Mouse (Mus musculus) limb, embryonic 13.5 days (tissue): ENCODE results near the gene A4galt. TPM values are rescaled to one million over a fixed set of nuclear protein-coding genes. Genes with fewer than 3 reads are reported as not detected.

Source experiments
- ATAC-seq: fragments of 200-750 bp; cut with Nextera tagmentation; 2 replicates; pipeline ENCODE4 v1.8.0; 2017; ENCODE audit warnings: low read depth, moderate number of reproducible peaks, moderate TSS enrichment; ENCODE audit not compliant: low FRiP score
- H3K27ac ChIP-seq: fragments of 300-500 bp; sonication (generic); 2 replicates; pipeline ENCODE4 v1.5.1; 2015; ENCODE audit warnings: inconsistent platforms, mild to moderate bottlenecking, moderate library complexity
- H3K27me3 ChIP-seq: fragments of 300-500 bp; sonication (generic); 2 replicates; pipeline ENCODE4 v1.6.1; 2015; ENCODE audit warnings: mild to moderate bottlenecking, inconsistent platforms
- H3K36me3 ChIP-seq: fragments of 300-500 bp; sonication (generic); 2 replicates; pipeline ENCODE4 v1.6.1; 2015; ENCODE audit warnings: inconsistent platforms, mild to moderate bottlenecking, moderate library complexity
- H3K4me1 ChIP-seq: fragments of 300-500 bp; sonication (generic); 2 replicates; pipeline ENCODE4 v1.6.1; 2015; ENCODE audit warnings: inconsistent platforms
- H3K4me2 ChIP-seq: fragments of 300-500 bp; sonication (generic); replicated peaks from 2 replicates; pipeline ENCODE4 v1.6.1; 2015; ENCODE audit warnings: inconsistent platforms, mild to moderate bottlenecking, moderate library complexity
- H3K4me3 ChIP-seq: fragments of 300-500 bp; sonication (generic); 2 replicates; pipeline ENCODE4 v1.5.1; 2015; ENCODE audit warnings: moderate library complexity, mild to moderate bottlenecking, inconsistent platforms
- H3K9ac ChIP-seq: fragments of 300-500 bp; sonication (generic); 2 replicates; pipeline ENCODE4 v1.6.1; 2015; ENCODE audit warnings: mild to moderate bottlenecking, inconsistent platforms
- H3K9me3 ChIP-seq: fragments of 300-500 bp; sonication (generic); 2 replicates; pipeline ENCODE4 v1.6.1; 2016; ENCODE audit warnings: inconsistent platforms
- WGBS: fragments of 180-500 bp; shearing (Covaris S2); methylation state at CpG from one replicate; pipeline ENCODE4 v1.1.7; 2015; 5-methylcytosine and 5-hydroxymethylcytosine counted together
- polyA plus RNA-seq: library from polyadenylated mRNA; unstranded; fragments of >200 nt; fragmentation: Nextera tagmentation; extraction: Ambion mirVana; gene quantifications from 2 replicates; pipeline ENCODE4 v1.2.1, GENCODE M21; 2015

The A4galt gene
- polyA plus RNA-seq, 1 experiment from 2014 or later: 1.0 TPM

- H3K9me3 ChIP-seq: peaks cover 4% of the 10 kb centered on the region; the same call in 1 of the 2 replicates
- 65% methylated on average over 9 of the region's 9 CpGs for WGBS
- H3K4me3 ChIP-seq: no peak overlapping the region
- H3K4me2 ChIP-seq: no peak overlapping the region
- no peak overlapping the region for H3K9ac ChIP-seq
- no peak overlapping the region for H3K27ac ChIP-seq
- no peaks in the 10 kb centered on the region for H3K36me3 ChIP-seq
- ATAC-seq: no peak
- H3K27me3 ChIP-seq: no peaks in the 10 kb centered on the region
- H3K4me1 ChIP-seq: peaks cover 41% of the 10 kb centered on the region
Observed at GRCm38 (mm10) chr15:83220368-83221013, 31.1 kb downstream of the A4galt start.

GRCm38 (mm10) chr15:83215322-83216216 is 36.0 kb downstream of the A4galt start:
- Histone ChIP-seq H3K9ac (no peak overlapping the region), H3K27ac (peak overlapping the region; percentile 92), H3K4me3 (no peak overlapping the region), H3K4me2 (peak overlapping the region; percentile 31), H3K4me1 (peaks cover 16% of the 10 kb centered on the region), H3K27me3 (no peaks in the 10 kb centered on the region), H3K9me3 (peaks cover 4% of the 10 kb centered on the region; the same call in 1 of the 2 replicates), H3K36me3 (no peaks in the 10 kb centered on the region)
- peak; percentile 88 for ATAC-seq
- WGBS: 25% methylated on average over 5 of the region's 5 CpGs

DNA sequence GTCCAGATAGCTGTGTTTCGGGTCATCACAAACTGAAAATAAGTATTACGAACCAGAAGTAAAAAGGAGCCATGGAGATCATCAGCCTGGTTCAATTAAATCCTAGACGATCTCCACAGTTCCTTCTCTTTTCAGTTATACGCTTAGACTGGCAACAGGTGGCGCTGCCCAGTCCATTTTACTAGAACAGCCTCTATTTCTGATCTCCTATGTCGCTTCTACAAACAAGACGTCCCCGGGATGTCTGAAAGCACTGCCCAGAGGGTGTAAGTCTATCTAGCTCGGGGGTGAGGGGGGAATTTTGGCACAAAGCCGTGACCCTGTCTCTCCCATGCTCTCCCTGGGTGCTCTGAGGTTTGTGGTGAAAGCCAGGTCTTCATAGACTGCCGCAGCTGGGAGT is 41.3 kb downstream of the A4galt start:
- Histone ChIP-seq H3K9me3 (no peaks in the 10 kb centered on the region), H3K9ac (peak overlapping the region; percentile 55), H3K4me2 (peak overlapping the region; percentile 68), H3K4me1 (peaks cover 23% of the 10 kb centered on the region), H3K4me3 (peak overlapping the region; percentile 38), H3K36me3 (no peaks in the 10 kb centered on the region), H3K27ac (no peak overlapping the region), H3K27me3 (no peaks in the 10 kb centered on the region)
- WGBS: 20% methylated on average over 11 of the region's 11 CpGs
- ATAC-seq: no peak

GRCm38 (mm10) chr15:83209719-83210118 is 41.9 kb downstream of the A4galt start:
- no peaks in the 10 kb centered on the region for H3K27me3 ChIP-seq

DNA sequence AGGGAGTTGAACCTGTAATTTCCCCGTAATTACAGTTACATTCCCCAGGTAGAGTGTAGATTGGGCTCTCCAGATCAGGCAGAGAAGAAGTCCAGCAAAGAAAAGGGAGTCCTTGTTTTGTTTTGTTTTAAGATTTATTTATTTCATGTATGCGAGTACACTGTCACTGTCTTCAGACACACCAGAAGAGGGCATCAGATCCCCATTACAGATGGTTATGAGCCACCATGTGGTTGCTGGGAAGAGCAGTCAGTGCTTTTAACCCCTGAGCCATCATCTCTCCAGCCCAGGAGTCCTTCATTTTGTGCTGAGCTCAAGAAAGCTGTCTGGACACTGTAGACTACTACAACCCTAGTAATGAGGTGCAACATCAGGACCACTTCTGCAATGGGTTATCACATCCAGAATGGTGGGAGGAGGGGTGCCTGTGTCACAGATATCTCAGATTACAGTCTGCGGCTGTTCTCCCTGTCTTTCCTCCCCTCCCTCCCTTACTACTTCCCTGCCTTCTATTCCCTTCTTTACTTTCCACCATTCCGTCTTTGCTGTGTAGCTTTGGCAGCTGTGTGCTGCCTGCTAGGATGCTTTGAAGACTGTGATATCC is 42.4 kb downstream of the A4galt start:
- Histone ChIP-seq H3K27me3 (no peaks in the 10 kb centered on the region), H3K9me3 (no peaks in the 10 kb centered on the region), H3K27ac (peak overlapping the region; percentile 58; the same call in 1 of the 2 replicates), H3K4me1 (peaks cover 28% of the 10 kb centered on the region), H3K4me3 (peak overlapping the region; percentile 38), H3K4me2 (peak overlapping the region; percentile 68), H3K36me3 (no peaks in the 10 kb centered on the region), H3K9ac (peak overlapping the region; percentile 55; the same call in 1 of the 2 replicates)
- WGBS: 36% methylated on average over 4 of the region's 4 CpGs
- ATAC-seq: 0 out of 2 replicates have a peak, but pooled peaks have one; percentile 5

More at GRCm38 (mm10) chr15:83209719-83210118, 41.9 kb downstream of the A4galt start:
- H3K4me3 ChIP-seq: peak overlapping the region; percentile 38
- no peaks in the 10 kb centered on the region for H3K36me3 ChIP-seq
- peaks cover 23% of the 10 kb centered on the region for H3K4me1 ChIP-seq
- H3K9me3 ChIP-seq: no peaks in the 10 kb centered on the region
- WGBS: 16% methylated on average over 10 of the region's 10 CpGs
- ATAC-seq: 0 out of 2 replicates have a peak, but pooled peaks have one; percentile 16
- H3K27ac ChIP-seq: peak overlapping the region; percentile 58; the same call in 1 of the 2 replicates
- H3K9ac ChIP-seq: peak overlapping the region; percentile 55
- H3K4me2 ChIP-seq: peak overlapping the region; percentile 68

DNA sequence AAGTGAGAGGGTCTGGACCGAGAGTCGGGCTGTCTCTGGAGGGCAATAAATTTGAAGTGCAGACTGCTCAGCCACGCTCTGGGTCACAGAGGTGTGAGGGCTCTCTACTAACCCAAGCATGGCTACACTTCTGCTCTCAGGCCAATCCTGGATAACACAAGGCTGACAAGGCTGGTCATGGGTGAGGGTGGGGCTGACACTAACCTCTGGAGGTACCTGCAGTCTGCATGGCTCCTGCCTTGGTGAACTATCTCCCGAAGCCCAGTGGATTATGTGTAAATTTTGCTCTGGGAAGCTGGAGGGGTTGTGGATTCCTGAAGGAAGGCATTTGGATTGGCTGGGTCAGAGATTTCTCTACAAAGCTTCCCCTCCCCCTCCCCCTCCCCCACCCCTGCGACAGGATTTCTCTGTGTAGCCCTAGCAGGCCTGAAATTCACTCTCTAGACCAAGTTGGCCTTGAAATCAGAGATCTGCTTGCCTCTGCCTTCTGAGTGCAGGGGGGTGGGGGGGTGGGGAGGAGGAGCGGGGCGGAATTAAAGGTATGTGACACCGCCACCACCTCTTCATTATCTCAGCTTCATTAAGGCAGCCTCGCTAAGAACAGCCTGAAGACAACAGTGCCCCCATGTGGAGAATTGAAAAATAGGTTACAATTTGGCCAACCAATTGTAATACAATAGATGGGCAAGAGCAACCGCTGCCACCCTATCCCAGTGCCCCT is 46.7 kb downstream of the A4galt start:
- Histone ChIP-seq H3K27me3 (no peaks in the 10 kb centered on the region), H3K4me2 (peak overlapping the region; percentile 41; the same call in 1 of the 2 replicates), H3K4me1 (peaks cover 26% of the 10 kb centered on the region), H3K36me3 (no peaks in the 10 kb centered on the region), H3K9ac (no peak overlapping the region), H3K4me3 (no peak overlapping the region), H3K27ac (no peak overlapping the region), H3K9me3 (no peaks in the 10 kb centered on the region)
- ATAC-seq: peak; percentile 37; the same call in 1 of the 2 replicates
- 15% methylated on average over 10 of the region's 10 CpGs for WGBS

- Histone ChIP-seq H3K4me3 (no peak overlapping the region), H3K36me3 (no peaks in the 10 kb centered on the region), H3K9ac (no peak overlapping the region), H3K4me1 (peaks cover 8% of the 10 kb centered on the region), H3K27ac (no peak overlapping the region), H3K9me3 (no peaks in the 10 kb centered on the region), H3K4me2 (no peak overlapping the region), H3K27me3 (no peaks in the 10 kb centered on the region)
- WGBS: 77% methylated on average over 4 of the region's 4 CpGs
- ATAC-seq: no peak
Observed at GRCm38 (mm10) chr15:83202412-83202811, 49.2 kb downstream of the A4galt start.

DNA sequence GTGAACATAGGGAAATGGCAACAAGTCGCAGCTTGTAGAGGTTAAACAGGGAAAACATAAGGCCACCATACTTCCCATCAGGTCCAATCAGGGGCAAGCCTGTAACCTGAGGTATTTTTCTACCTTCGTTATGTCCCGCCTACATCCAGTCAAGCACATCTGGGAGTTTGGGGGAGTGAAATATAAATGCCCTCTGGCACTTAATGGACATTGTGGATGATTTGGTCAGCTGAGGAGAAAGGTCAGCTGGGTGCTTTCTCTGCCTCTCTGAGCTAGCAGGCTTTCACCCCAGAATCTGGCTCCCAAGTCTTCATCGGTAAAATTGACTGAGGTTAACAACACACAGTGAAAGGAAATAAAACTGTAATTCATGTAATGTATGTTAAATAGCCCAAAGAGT is 58.2 kb downstream of the A4galt start:
- Histone ChIP-seq H3K4me2 (no peak overlapping the region), H3K4me3 (no peak overlapping the region), H3K4me1 (no peaks in the 10 kb centered on the region), H3K27ac (no peak overlapping the region), H3K9ac (no peak overlapping the region), H3K36me3 (no peaks in the 10 kb centered on the region), H3K27me3 (no peaks in the 10 kb centered on the region), H3K9me3 (peaks cover 4% of the 10 kb centered on the region; the same call in 1 of the 2 replicates)
- ATAC-seq: no peak
- WGBS: 90% methylated on average over 4 of the region's 4 CpGs

DNA sequence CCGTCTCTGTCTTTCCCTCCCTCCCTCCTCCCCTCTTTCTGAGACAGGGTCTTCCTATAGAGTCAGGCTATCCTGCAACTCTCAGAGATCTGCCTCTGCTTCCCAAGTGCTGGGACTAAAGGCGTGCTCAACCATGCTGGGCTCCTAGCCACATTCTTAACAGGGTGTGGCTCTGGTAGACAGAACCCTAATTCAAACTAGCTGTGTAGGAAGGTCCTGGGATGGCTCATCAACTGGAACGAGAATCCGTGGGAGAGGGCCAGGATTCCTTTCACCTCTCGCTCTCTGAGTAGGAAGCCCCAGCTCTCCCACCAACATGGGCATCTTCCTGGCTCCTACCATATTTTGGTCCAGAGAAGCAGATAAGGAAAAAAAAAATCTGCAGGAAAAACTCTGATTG is 69.2 kb downstream of the A4galt start:
- no peak overlapping the region for H3K4me2 ChIP-seq
- H3K9ac ChIP-seq: no peak overlapping the region
- whole genome bisulfite sequencing: 71% methylated on average over 5 of the region's 5 CpGs
- H3K4me1 ChIP-seq: no peaks in the 10 kb centered on the region
- ATAC-seq: no peak
- H3K9me3 ChIP-seq: no peaks in the 10 kb centered on the region
- no peak overlapping the region for H3K27ac ChIP-seq
- no peak overlapping the region for H3K4me3 ChIP-seq
- no peaks in the 10 kb centered on the region for H3K27me3 ChIP-seq
- H3K36me3 ChIP-seq: no peaks in the 10 kb centered on the region

- Histone ChIP-seq H3K9me3 (no peaks in the 10 kb centered on the region), H3K27me3 (no peaks in the 10 kb centered on the region), H3K4me3 (no peak overlapping the region), H3K36me3 (no peaks in the 10 kb centered on the region), H3K4me2 (no peak overlapping the region), H3K4me1 (no peaks in the 10 kb centered on the region), H3K9ac (no peak overlapping the region), H3K27ac (no peak overlapping the region)
- no peak for ATAC-seq
- 67% methylated on average over 4 of the region's 4 CpGs for WGBS
Observed at GRCm38 (mm10) chr15:83181800-83182330, 69.7 kb downstream of the A4galt start.

- Histone ChIP-seq H3K4me3 (no peak overlapping the region), H3K9ac (no peak overlapping the region), H3K4me2 (no peak overlapping the region), H3K36me3 (no peaks in the 10 kb centered on the region), H3K27me3 (no peaks in the 10 kb centered on the region), H3K27ac (no peak overlapping the region), H3K9me3 (no peaks in the 10 kb centered on the region), H3K4me1 (no peaks in the 10 kb centered on the region)
- no peak for ATAC-seq
- WGBS: 85% methylated on average over 6 of the region's 6 CpGs
Observed at GRCm38 (mm10) chr15:83180004-83180403, 71.6 kb downstream of the A4galt start.
